Comparison of ENCODE assay signal across 11 mouse cellular contexts in genomic region chr16:10737571-10737970, GRCm38 (mm10). TPM values are rescaled to one million over a fixed set of nuclear protein-coding genes. Genes with fewer than 3 reads are reported as not detected.
DNase-seq lines count a peak whose midpoint lies in the region; ATAC-seq and TF ChIP-seq lines count a peak whose summit lies in the region.
"Had no signal": no experiment of that assay in that cellular context is flagged by ENCODE, and none has a peak within 500 bp of the region (broad histone marks: within the 10 kb centered on the region; RNA-seq: fewer than 3 reads in every experiment).

No protein-coding gene starts in this region.

- H3K4me1 ChIP-seq in spleen, adult 2 months (ENCODE audit: control insufficient read depth, insufficient read depth, insufficient read length) = peaks cover 12% of the 10 kb centered on the region
- H3K4me1 ChIP-seq in limb, embryonic 10.5 days = peaks cover 25% of the 10 kb centered on the region
- 0 out of 2 replicates have a peak, but pooled peaks cover 3% of the 10 kb centered on the region for H3K4me1 ChIP-seq in stomach, embryonic 16.5 days (ENCODE audit: control insufficient read depth, insufficient read depth, low read length)
- no peaks in the 10 kb centered on the region for H3K4me1 ChIP-seq in hindbrain, embryonic 14.5 days (replicated peaks; ENCODE audit: control insufficient read depth, insufficient read depth, low read length)

- no peak overlapping the region for H3K4me3 ChIP-seq in spleen, adult 2 months (ENCODE audit: extremely low read depth, insufficient read depth, insufficient read length)
- H3K4me3 ChIP-seq in limb, embryonic 10.5 days = no peak overlapping the region
- no peak overlapping the region for H3K4me3 ChIP-seq in stomach, embryonic 16.5 days (replicated peaks; ENCODE audit: low read length)
- H3K4me3 ChIP-seq in hindbrain, embryonic 14.5 days (replicated peaks; ENCODE audit: low read length) = no peak overlapping the region

- intact Hi-C loops in heart, postnatal 10 days (cut with DNase I) = no loop called here

- no peak for ATAC-seq in stomach, embryonic 16.5 days (ENCODE audit: insufficient read depth, low FRiP score)
- no peak for ATAC-seq in hindbrain, embryonic 14.5 days (ENCODE audit: low FRiP score)

- DNase-seq in spleen, adult 2 months (ENCODE audit: low read depth in 1 of 2, low spot score in 2 of 2) = no peak
- no peak for DNase-seq in spleen, postnatal 14 days (ENCODE audit: low spot score in 2 of 2)
- peak; percentile 52 to 65 for DNase-seq in heart, postnatal 10 days
- no peak for DNase-seq in limb, embryonic 10.5 days (ENCODE audit: low spot score)
- DNase-seq in hindbrain, embryonic 14.5 days (ENCODE audit: low spot score) = no peak
- no peak for DNase-seq in thymus, postnatal 36 days
- no peak for DNase-seq in thymus, postnatal 4 days
- DNase-seq: cerebellum, adult 11-12 months; gastrocnemius, postnatal 25 days; right cerebral cortex, postnatal 25 days had no signal

- whole genome bisulfite sequencing in spleen, adult 2 months = 67% methylated on average over 2 of the region's 2 CpGs
- 33% methylated on average over 2 of the region's 2 CpGs for WGBS in limb, embryonic 10.5 days
- 47% methylated on average over 2 of the region's 2 CpGs for WGBS in stomach, embryonic 16.5 days
- 60% methylated on average over 2 of the region's 2 CpGs for WGBS in hindbrain, embryonic 14.5 days

- H3K36me3 ChIP-seq in spleen, adult 2 months (ENCODE audit: control insufficient read depth, insufficient read depth, low read length) = no peaks in the 10 kb centered on the region
- H3K36me3 ChIP-seq in limb, embryonic 10.5 days = no peaks in the 10 kb centered on the region
- no peaks in the 10 kb centered on the region for H3K36me3 ChIP-seq in stomach, embryonic 16.5 days (ENCODE audit: control insufficient read depth, insufficient read depth, low read length)
- no peaks in the 10 kb centered on the region for H3K36me3 ChIP-seq in hindbrain, embryonic 14.5 days (replicated peaks; ENCODE audit: control insufficient read depth, insufficient read depth)

- H3K4me2 ChIP-seq in stomach, embryonic 16.5 days (ENCODE audit: low read depth, low read length) = no peak overlapping the region
- no peak overlapping the region for H3K4me2 ChIP-seq in hindbrain, embryonic 14.5 days (replicated peaks)

- H3K9ac ChIP-seq in stomach, embryonic 16.5 days (ENCODE audit: low read length) = no peak overlapping the region
- H3K9ac ChIP-seq in hindbrain, embryonic 14.5 days = no peak overlapping the region

- H3K27me3 ChIP-seq in spleen, adult 2 months (ENCODE audit: control insufficient read depth, insufficient read depth, low read length) = no peaks in the 10 kb centered on the region
- H3K27me3 ChIP-seq in limb, embryonic 10.5 days (ENCODE audit: low read depth, poor library complexity, severe bottlenecking) = no peaks in the 10 kb centered on the region
- H3K27me3 ChIP-seq in stomach, embryonic 16.5 days (ENCODE audit: control insufficient read depth, insufficient read depth, low read length) = no peaks in the 10 kb centered on the region
- H3K27me3 ChIP-seq in hindbrain, embryonic 14.5 days (ENCODE audit: control insufficient read depth, insufficient read depth, low read length) = no peaks in the 10 kb centered on the region

- no peaks in the 10 kb centered on the region for H3K9me3 ChIP-seq in limb, embryonic 10.5 days (replicated peaks)
- H3K9me3 ChIP-seq in stomach, embryonic 16.5 days (replicated peaks; ENCODE audit: control insufficient read depth, low read length) = no peaks in the 10 kb centered on the region
- no peaks in the 10 kb centered on the region for H3K9me3 ChIP-seq in hindbrain, embryonic 14.5 days (ENCODE audit: control insufficient read depth, low read length)

- no peak for TF ChIP-seq POLR2A in spleen, adult 2 months (IDR thresholded peaks at IDR 0.05; ENCODE audit: low read depth, low read length)

- peak overlapping the region; percentile 16; the same call in 1 of the 2 replicates for H3K27ac ChIP-seq in spleen, adult 2 months (ENCODE audit: insufficient read depth, low read length)
- H3K27ac ChIP-seq in limb, embryonic 10.5 days = peak overlapping the region; percentile 67
- peak overlapping the region; percentile 30 for H3K27ac ChIP-seq in stomach, embryonic 16.5 days (ENCODE audit: low read length)
- no peak overlapping the region; the same call in 1 of the 2 replicates for H3K27ac ChIP-seq in hindbrain, embryonic 14.5 days

- no peak for TF ChIP-seq CTCF in spleen, adult 2 months (IDR thresholded peaks at IDR 0.05; ENCODE audit: extremely low read depth, insufficient read depth, insufficient read length, insufficient replicate concordance)

RNA-seq across cellular contexts. Expression of gene Socs1, which starts 47.8 kb away (rescaled TPM):
- polyA plus RNA-seq in spleen, adult 2 months (2012; rRNA removed) = 14.0 and 29.0 TPM in 2 replicates
- 1 to 10 TPM; 1.2 to 1.5 TPM for total RNA-seq in heart, postnatal 10 days (2021)
- 3.5 and 4.6 TPM in 2 replicates for polyA plus RNA-seq in limb, embryonic 10.5 days (2016; fragmentation: Nextera tagmentation; extraction: Ambion mirVana)
- polyA plus RNA-seq in stomach, embryonic 16.5 days (2015; fragmentation: Nextera tagmentation; extraction: Ambion mirVana) = 6.2 and 7.3 TPM in 2 replicates
- polyA plus RNA-seq in hindbrain, embryonic 14.5 days (2014; fragmentation: Nextera tagmentation; extraction: Ambion mirVana) = 3.7 and 4.6 TPM in 2 replicates

RNA-seq across cellular contexts. Expression of gene Tnp2, which starts 50.9 kb away (rescaled TPM):
- polyA plus RNA-seq in spleen, adult 2 months (2012; rRNA removed) = 0.35 TPM in 1 of 2 replicates, not detected in the other
- not detected for total RNA-seq in heart, postnatal 10 days (2021)
- not detected in 2 replicates for polyA plus RNA-seq in limb, embryonic 10.5 days (2016; fragmentation: Nextera tagmentation; extraction: Ambion mirVana)
- not detected in 2 replicates for polyA plus RNA-seq in stomach, embryonic 16.5 days (2015; fragmentation: Nextera tagmentation; extraction: Ambion mirVana)
- not detected in 2 replicates for polyA plus RNA-seq in hindbrain, embryonic 14.5 days (2014; fragmentation: Nextera tagmentation; extraction: Ambion mirVana)
- total RNA-seq: gastrocnemius, postnatal 25 days had no signal

RNA-seq across cellular contexts. Expression of gene Prm3, which starts 53.1 kb away (rescaled TPM):
- not detected in 2 replicates for polyA plus RNA-seq in spleen, adult 2 months (2012; rRNA removed)
- not detected for total RNA-seq in heart, postnatal 10 days (2021)
- polyA plus RNA-seq in limb, embryonic 10.5 days (2016; fragmentation: Nextera tagmentation; extraction: Ambion mirVana) = not detected in 2 replicates
- polyA plus RNA-seq in stomach, embryonic 16.5 days (2015; fragmentation: Nextera tagmentation; extraction: Ambion mirVana) = not detected in 2 replicates
- not detected in 2 replicates for polyA plus RNA-seq in hindbrain, embryonic 14.5 days (2014; fragmentation: Nextera tagmentation; extraction: Ambion mirVana)
- total RNA-seq: gastrocnemius, postnatal 25 days had no signal

RNA-seq across cellular contexts. Expression of gene Prm2, which starts 58.4 kb away (rescaled TPM):
- not detected in 2 replicates for polyA plus RNA-seq in spleen, adult 2 months (2012; rRNA removed)
- not detected for total RNA-seq in heart, postnatal 10 days (2021)
- not detected in 2 replicates for polyA plus RNA-seq in limb, embryonic 10.5 days (2016; fragmentation: Nextera tagmentation; extraction: Ambion mirVana)
- polyA plus RNA-seq in stomach, embryonic 16.5 days (2015; fragmentation: Nextera tagmentation; extraction: Ambion mirVana) = not detected in 2 replicates
- not detected in 2 replicates for polyA plus RNA-seq in hindbrain, embryonic 14.5 days (2014; fragmentation: Nextera tagmentation; extraction: Ambion mirVana)
- total RNA-seq: gastrocnemius, postnatal 25 days had no signal

Comparison
In these comparisons a context has a peak if more than half of its experiments do, and no peak if none do; other contexts are left out.
1. DNase-seq: peak in heart, postnatal 10 days (2 of 2); none in spleen, adult 2 months (0 of 2), spleen, postnatal 14 days (0 of 2), limb, embryonic 10.5 days (single experiment), hindbrain, embryonic 14.5 days (single experiment), thymus, postnatal 36 days (0 of 2) and thymus, postnatal 4 days (single experiment).